Mouse (Mus musculus) subcutaneous adipose tissue, adult 2 months (tissue): Measurements from ENCODE around the gene Lig1. TPM values are rescaled to one million over a fixed set of nuclear protein-coding genes. Genes with fewer than 3 reads are reported as not detected.

Experiments used
- polyA plus RNA-seq: library from polyadenylated mRNA; depleted of rRNA; stranded (reverse); fragments of >200 nt; gene quantifications from 2 replicates; pipeline ENCODE4 v1.2.3, GENCODE M21; 2012; ENCODE audit warnings: low replicate concordance; rRNA removed

Gene Lig1
- 4.2 and 14.0 TPM in 2 replicates for polyA plus RNA-seq

GRCm38 (mm10) chr7:13277081-13277480 is at the start of gene Lig1:
Gene Lig1, plus strand, starts transcription at chr7:13277283.

GRCm38 (mm10) chr7:13278308-13278891 is 1.3 kb downstream of the Lig1 start, which contains the start of gene Zswim9:
Gene Zswim9, minus strand, starts transcription at chr7:13278721.

GRCm38 (mm10) chr7:13324316-13324715 is 47.2 kb downstream of the Lig1 start, which contains the start of gene Pla2g4c:
Gene Pla2g4c, plus strand, starts transcription at chr7:13324655.

Other genes starting within 250 kb of the Lig1 start
- 100 and 104 TPM in 2 replicates for gene Chmp2a, start 242.5 kb upstream of the Lig1 start, polyA plus RNA-seq
- 232 and 241 TPM in 2 replicates for gene Ube2m, start 239.0 kb upstream of the Lig1 start, polyA plus RNA-seq
- 0.92 and 2.7 TPM in 2 replicates for gene Mzf1, start 222.5 kb upstream of the Lig1 start, polyA plus RNA-seq
- gene Vmn1r85, start 182.1 kb upstream of the Lig1 start, polyA plus RNA-seq = not detected in 2 replicates
- gene Vmn1r86, start 157.4 kb upstream of the Lig1 start, polyA plus RNA-seq = not detected in 2 replicates
- gene Vmn1r87, start 137.1 kb upstream of the Lig1 start, polyA plus RNA-seq = not detected in 2 replicates
- gene Vmn1r88, start 117.7 kb upstream of the Lig1 start, polyA plus RNA-seq = not detected in 2 replicates
- not detected in 2 replicates for gene Vmn1r89, start 64.3 kb upstream of the Lig1 start, polyA plus RNA-seq
- 3.4 and 6.5 TPM in 2 replicates for gene Zswim9, start 1.4 kb downstream of the Lig1 start, polyA plus RNA-seq
- 0.21 and 0.59 TPM in 2 replicates for gene Pla2g4c, start 47.4 kb downstream of the Lig1 start, polyA plus RNA-seq
- gene Cabp5, start 120.8 kb downstream of the Lig1 start, polyA plus RNA-seq = not detected in 2 replicates
- not detected in 2 replicates for gene Bsph1, start 173.6 kb downstream of the Lig1 start, polyA plus RNA-seq